Mouse (Mus musculus): Measurements from ENCODE around the gene Dyrk1a.

GRCm38 (mm10) chr16:94628976-94629729 lies 59.3 kb downstream of the Dyrk1a start:
- TF ChIP-seq CTCF (IDR thresholded peaks at IDR 0.05; ENCODE audit: control insufficient read depth, insufficient read depth, low read length): no peak
- TF ChIP-seq POLR2A (IDR thresholded peaks at IDR 0.05; ENCODE audit: borderline replicate concordance, control insufficient read depth, low read depth, low read length): no peak
